Comparison of ENCODE assay signal across 26 mouse cellular contexts in genomic region chr13:56591939-56592338, GRCm38 (mm10). TPM values are rescaled to one million over a fixed set of nuclear protein-coding genes. Genes with fewer than 3 reads are reported as not detected.
"Had no signal": no experiment of that assay in that cellular context is flagged by ENCODE, and none has a peak within 500 bp of the region (broad histone marks: within the 10 kb centered on the region; RNA-seq: fewer than 3 reads in every experiment).

No protein-coding gene starts in this region.

- H3K36me3 ChIP-seq: kidney, embryonic 15.5 days; limb, embryonic 12.5 days; limb, embryonic 15.5 days; midbrain, embryonic 10.5 days; midbrain, embryonic 13.5 days; stomach, embryonic 15.5 days had no signal

- H3K9ac ChIP-seq: kidney, embryonic 15.5 days; limb, embryonic 12.5 days; limb, embryonic 15.5 days; liver, embryonic 14.5 days; liver, postnatal 0 days; midbrain, embryonic 13.5 days; stomach, embryonic 15.5 days had no signal

- ATAC-seq: intestine, postnatal 0 days; liver, postnatal 0 days; midbrain, embryonic 13.5 days; midbrain, embryonic 16.5 days had no signal

- H3K9me3 ChIP-seq: kidney, embryonic 15.5 days; limb, embryonic 12.5 days; limb, embryonic 15.5 days; megakaryocyte, embryonic 14.5 days; midbrain, embryonic 10.5 days; midbrain, embryonic 13.5 days; stomach, embryonic 15.5 days had no signal

- DNase-seq: kidney, adult 2 months; kidney, postnatal 10 days; kidney, postnatal 36 days; layer of hippocampus, postnatal 36 days; liver, postnatal 0 days; right cerebral cortex, postnatal 4 days; thymus, postnatal 25 days had no signal

- H3K27ac ChIP-seq: kidney, embryonic 15.5 days; left cerebral cortex, adult 2 months; limb, embryonic 12.5 days; limb, embryonic 15.5 days; liver, embryonic 14.5 days; midbrain, embryonic 10.5 days; midbrain, embryonic 13.5 days; stomach, embryonic 15.5 days had no signal

- H3K4me2 ChIP-seq: kidney, embryonic 15.5 days; limb, embryonic 12.5 days; limb, embryonic 15.5 days; liver, embryonic 11.5 days; midbrain, embryonic 13.5 days; stomach, embryonic 15.5 days had no signal

- H3K4me1 ChIP-seq: megakaryocyte, embryonic 14.5 days had no signal

- H3K4me3 ChIP-seq: kidney, embryonic 15.5 days; left cerebral cortex, adult 2 months; limb, embryonic 12.5 days; limb, embryonic 15.5 days; megakaryocyte, embryonic 14.5 days; midbrain, embryonic 10.5 days; midbrain, embryonic 13.5 days; stomach, embryonic 15.5 days had no signal

- H3K27me3 ChIP-seq: limb, embryonic 12.5 days; limb, embryonic 15.5 days; stomach, embryonic 15.5 days had no signal

RNA-seq across cellular contexts. Expression of gene Lect2, which starts 43.6 kb away (rescaled TPM):
- total RNA-seq: layer of hippocampus, adult 8-10 months; layer of hippocampus, postnatal 10 days; layer of hippocampus, postnatal 36 days; left cerebral cortex, adult 2 months; left cerebral cortex, postnatal 36 days had no signal
- polyA plus RNA-seq: limb, embryonic 12.5 days; limb, embryonic 15.5 days; lung, postnatal 0 days; midbrain, embryonic 10.5 days; midbrain, embryonic 13.5 days; midbrain, embryonic 16.5 days; neural tube, embryonic 11.5 days; neural tube, embryonic 14.5 days; thymus, postnatal 0 days had no signal
